Mouse (Mus musculus): ENCODE data around the gene Cplx2. TPM values are rescaled to one million over a fixed set of nuclear protein-coding genes. Genes with fewer than 3 reads are reported as not detected.

Cplx2 gene
- polyA plus RNA-seq, 1 experiment from 2014 or later: 3.5 TPM

- Histone ChIP-seq H3K4me1 (no peaks in the 10 kb centered on the region), H3K27ac (no peak overlapping the region), H3K27me3 (ENCODE audit: low read depth, poor library complexity, severe bottlenecking) (no peaks in the 10 kb centered on the region), H3K4me3 (no peak overlapping the region), H3K36me3 (no peaks in the 10 kb centered on the region), H3K9me3 (replicated peaks) (no peaks in the 10 kb centered on the region)
- DNase-seq (ENCODE audit: low spot score): no peak
- WGBS: 77% methylated on average over 4 of the region's 4 CpGs
These were observed 25.9 kb downstream of the Cplx2 start for GRCm38 (mm10) chr13:54397069-54397468.

- Histone ChIP-seq H3K27me3 (ENCODE audit: low read depth, poor library complexity, severe bottlenecking) (no peaks in the 10 kb centered on the region), H3K4me3 (no peak overlapping the region), H3K27ac (no peak overlapping the region), H3K4me1 (peaks cover 19% of the 10 kb centered on the region), H3K9me3 (replicated peaks) (no peaks in the 10 kb centered on the region), H3K36me3 (no peaks in the 10 kb centered on the region)
- no peak for DNase-seq (ENCODE audit: low spot score)
- 49% methylated on average over 7 of the region's 7 CpGs for WGBS
These were observed 29.5 kb downstream of the Cplx2 start for GRCm38 (mm10) chr13:54400565-54401179.

- Histone ChIP-seq H3K4me3 (no peak overlapping the region), H3K9me3 (replicated peaks) (no peaks in the 10 kb centered on the region), H3K36me3 (no peaks in the 10 kb centered on the region), H3K27me3 (ENCODE audit: low read depth, poor library complexity, severe bottlenecking) (no peaks in the 10 kb centered on the region), H3K27ac (no peak overlapping the region), H3K4me1 (peaks cover 19% of the 10 kb centered on the region)
- WGBS: 56% methylated on average over 5 of the region's 5 CpGs
- no peak for DNase-seq (ENCODE audit: low spot score)
These were observed 30.0 kb downstream of the Cplx2 start for GRCm38 (mm10) chr13:54401180-54401569.

- Histone ChIP-seq H3K4me3 (no peak overlapping the region), H3K4me1 (peaks cover 19% of the 10 kb centered on the region), H3K27ac (no peak overlapping the region), H3K9me3 (replicated peaks) (no peaks in the 10 kb centered on the region), H3K36me3 (no peaks in the 10 kb centered on the region), H3K27me3 (ENCODE audit: low read depth, poor library complexity, severe bottlenecking) (no peaks in the 10 kb centered on the region)
- 78% methylated on average over 4 of the region's 4 CpGs for WGBS
- no peak for DNase-seq (ENCODE audit: low spot score)
These were observed 31.2 kb downstream of the Cplx2 start for GRCm38 (mm10) chr13:54402346-54402745.

GRCm38 (mm10) chr13:54403224-54404070, 32.3 kb downstream of the Cplx2 start:
- no peak for DNase-seq (ENCODE audit: low spot score)
- no peaks in the 10 kb centered on the region for H3K36me3 ChIP-seq
- WGBS: 76% methylated on average over 17 of the region's 17 CpGs
- no peak overlapping the region for H3K27ac ChIP-seq
- H3K4me1 ChIP-seq: peaks cover 19% of the 10 kb centered on the region
- no peaks in the 10 kb centered on the region for H3K9me3 ChIP-seq (replicated peaks)
- no peaks in the 10 kb centered on the region for H3K27me3 ChIP-seq (ENCODE audit: low read depth, poor library complexity, severe bottlenecking)
- no peak overlapping the region for H3K4me3 ChIP-seq

- Histone ChIP-seq H3K9me3 (replicated peaks) (no peaks in the 10 kb centered on the region), H3K27me3 (ENCODE audit: low read depth, poor library complexity, severe bottlenecking) (no peaks in the 10 kb centered on the region), H3K4me1 (peaks cover 19% of the 10 kb centered on the region), H3K4me3 (no peak overlapping the region), H3K27ac (no peak overlapping the region), H3K36me3 (no peaks in the 10 kb centered on the region)
- no peak for DNase-seq (ENCODE audit: low spot score)
- WGBS: 78% methylated on average over 3 of the region's 3 CpGs
These were observed 33.1 kb downstream of the Cplx2 start for GRCm38 (mm10) chr13:54404205-54404604.

GRCm38 (mm10) chr13:54405805-54406204, 34.7 kb downstream of the Cplx2 start:
- H3K4me1 ChIP-seq: peaks cover 19% of the 10 kb centered on the region
- H3K9me3 ChIP-seq (replicated peaks): no peaks in the 10 kb centered on the region
- 88% methylated on average over 2 of the region's 2 CpGs for WGBS
- no peak for DNase-seq (ENCODE audit: low spot score)
- H3K27ac ChIP-seq: no peak overlapping the region
- H3K27me3 ChIP-seq (ENCODE audit: low read depth, poor library complexity, severe bottlenecking): no peaks in the 10 kb centered on the region
- no peak overlapping the region for H3K4me3 ChIP-seq
- H3K36me3 ChIP-seq: no peaks in the 10 kb centered on the region

- DNase-seq (ENCODE audit: low spot score): no peak
- Histone ChIP-seq H3K9me3 (replicated peaks) (no peaks in the 10 kb centered on the region), H3K4me1 (peaks cover 14% of the 10 kb centered on the region), H3K27ac (no peak overlapping the region), H3K36me3 (no peaks in the 10 kb centered on the region), H3K4me3 (no peak overlapping the region), H3K27me3 (ENCODE audit: low read depth, poor library complexity, severe bottlenecking) (no peaks in the 10 kb centered on the region)
- 88% methylated on average over 3 of the region's 3 CpGs for WGBS
These were observed 40.5 kb downstream of the Cplx2 start for GRCm38 (mm10) chr13:54411656-54412055.

- Histone ChIP-seq H3K4me3 (no peak overlapping the region), H3K4me1 (peaks cover 14% of the 10 kb centered on the region), H3K27ac (no peak overlapping the region), H3K9me3 (replicated peaks) (no peaks in the 10 kb centered on the region), H3K27me3 (ENCODE audit: low read depth, poor library complexity, severe bottlenecking) (no peaks in the 10 kb centered on the region), H3K36me3 (no peaks in the 10 kb centered on the region)
- no peak for DNase-seq (ENCODE audit: low spot score)
- WGBS: 29% methylated on average over 7 of the region's 7 CpGs
These were observed 41.1 kb downstream of the Cplx2 start for GRCm38 (mm10) chr13:54412236-54412635.

- Histone ChIP-seq H3K36me3 (no peaks in the 10 kb centered on the region), H3K4me3 (no peak overlapping the region), H3K4me1 (peaks cover 14% of the 10 kb centered on the region), H3K27me3 (ENCODE audit: low read depth, poor library complexity, severe bottlenecking) (no peaks in the 10 kb centered on the region), H3K27ac (no peak overlapping the region), H3K9me3 (replicated peaks) (no peaks in the 10 kb centered on the region)
- 86% methylated on average over 4 of the region's 4 CpGs for whole genome bisulfite sequencing
- no peak for DNase-seq (ENCODE audit: low spot score)
These were observed 41.6 kb downstream of the Cplx2 start for GRCm38 (mm10) chr13:54412721-54413120.

- WGBS: 89% methylated on average over 4 of the region's 4 CpGs
- no peaks in the 10 kb centered on the region for H3K9me3 ChIP-seq (replicated peaks)
- no peak overlapping the region for H3K27ac ChIP-seq
- no peak overlapping the region for H3K4me3 ChIP-seq
- H3K4me1 ChIP-seq: peaks cover 14% of the 10 kb centered on the region
- DNase-seq (ENCODE audit: low spot score): no peak
- H3K27me3 ChIP-seq (ENCODE audit: low read depth, poor library complexity, severe bottlenecking): no peaks in the 10 kb centered on the region
- no peaks in the 10 kb centered on the region for H3K36me3 ChIP-seq
These were observed 43.9 kb downstream of the Cplx2 start for GRCm38 (mm10) chr13:54415059-54415458.

GRCm38 (mm10) chr13:54418781-54419327, 47.7 kb downstream of the Cplx2 start:
- no peak for DNase-seq (ENCODE audit: low spot score)
- no peak overlapping the region for H3K4me3 ChIP-seq

GRCm38 (mm10) chr13:54420226-54420625, 49.1 kb downstream of the Cplx2 start:
- H3K36me3 ChIP-seq: no peaks in the 10 kb centered on the region
- H3K9me3 ChIP-seq (replicated peaks): no peaks in the 10 kb centered on the region
- no peak for DNase-seq (ENCODE audit: low spot score)
- no peaks in the 10 kb centered on the region for H3K27me3 ChIP-seq (ENCODE audit: low read depth, poor library complexity, severe bottlenecking)
- 93% methylated on average over 12 of the region's 12 CpGs for WGBS
- no peak overlapping the region for H3K27ac ChIP-seq
- no peak overlapping the region for H3K4me3 ChIP-seq
- peaks cover 5% of the 10 kb centered on the region for H3K4me1 ChIP-seq

More at GRCm38 (mm10) chr13:54418781-54419327, 47.7 kb downstream of the Cplx2 start:
- Histone ChIP-seq H3K36me3 (no peaks in the 10 kb centered on the region), H3K27ac (no peak overlapping the region), H3K27me3 (ENCODE audit: low read depth, poor library complexity, severe bottlenecking) (no peaks in the 10 kb centered on the region), H3K9me3 (replicated peaks) (no peaks in the 10 kb centered on the region), H3K4me1 (no peaks in the 10 kb centered on the region)
- 84% methylated on average over 10 of the region's 10 CpGs for WGBS

Data from limb, embryonic 10.5 days (tissue).